Mouse (Mus musculus): ENCODE results near the gene Chil1.

Chil1 gene

DNA sequence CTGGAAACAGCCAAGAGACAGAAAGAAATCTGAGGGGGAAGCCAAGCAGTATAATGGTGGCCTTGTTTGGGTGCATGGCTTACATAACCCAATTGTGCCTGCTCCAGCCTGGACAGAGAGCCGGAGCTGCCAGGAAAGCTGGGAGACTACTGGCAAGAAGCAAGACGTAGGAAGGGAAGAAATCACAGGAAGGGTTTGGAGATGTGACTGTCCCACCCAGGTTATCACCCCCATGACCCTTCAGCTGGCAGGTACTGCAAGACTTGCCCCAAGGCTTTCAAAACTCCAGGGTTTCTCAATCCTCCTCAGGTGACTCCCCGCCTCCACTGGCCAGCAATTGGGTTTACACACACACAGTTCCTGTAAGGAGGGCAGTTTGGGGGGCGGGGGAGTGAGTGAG is at the start of gene Chil1:
Gene Chil1 (plus strand): TSS at position 152 of the 400 bp plus-strand sequence.
- DNase-seq (ENCODE audit: low spot score): no peak

- DNase-seq (ENCODE audit: low spot score): no peak
These were observed 48.7 kb upstream of the Chil1 start for GRCm38 (mm10) chr1:134133316-134133715.

- no peak for DNase-seq (ENCODE audit: low spot score)
These were observed 45.6 kb upstream of the Chil1 start for GRCm38 (mm10) chr1:134136351-134136750.

- no peak for DNase-seq (ENCODE audit: low spot score)
These were observed 43.6 kb upstream of the Chil1 start for GRCm38 (mm10) chr1:134138424-134138823.

- no peak for DNase-seq (ENCODE audit: low spot score)
These were observed 39.6 kb upstream of the Chil1 start for GRCm38 (mm10) chr1:134142363-134142794.

- DNase-seq (ENCODE audit: low spot score): no peak
These were observed 35.9 kb upstream of the Chil1 start for GRCm38 (mm10) chr1:134146066-134146465.

GRCm38 (mm10) chr1:134150076-134150475 is 31.9 kb upstream of the Chil1 start:
- DNase-seq (ENCODE audit: low spot score): no peak

DNA sequence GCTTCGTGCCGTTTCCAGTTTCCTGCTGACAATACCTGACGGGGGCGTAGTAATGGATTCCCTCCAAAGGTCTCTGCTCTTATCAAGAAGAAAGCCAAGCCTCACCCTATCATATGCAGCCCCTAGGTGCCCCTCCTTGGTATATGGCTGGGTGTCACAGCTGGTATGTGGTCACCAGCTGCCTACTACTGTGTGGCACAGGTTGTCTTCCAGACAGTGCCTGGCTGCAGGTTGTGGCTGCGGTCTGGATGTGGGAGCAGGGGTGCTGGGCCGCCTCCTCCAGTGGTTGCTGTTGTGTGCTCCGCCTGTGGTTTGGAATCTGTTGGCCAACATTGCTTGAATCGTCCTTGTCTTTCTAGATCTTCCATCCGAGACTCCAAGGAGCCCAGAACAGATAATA is 31.2 kb upstream of the Chil1 start:
- DNase-seq (ENCODE audit: low spot score): no peak

DNA sequence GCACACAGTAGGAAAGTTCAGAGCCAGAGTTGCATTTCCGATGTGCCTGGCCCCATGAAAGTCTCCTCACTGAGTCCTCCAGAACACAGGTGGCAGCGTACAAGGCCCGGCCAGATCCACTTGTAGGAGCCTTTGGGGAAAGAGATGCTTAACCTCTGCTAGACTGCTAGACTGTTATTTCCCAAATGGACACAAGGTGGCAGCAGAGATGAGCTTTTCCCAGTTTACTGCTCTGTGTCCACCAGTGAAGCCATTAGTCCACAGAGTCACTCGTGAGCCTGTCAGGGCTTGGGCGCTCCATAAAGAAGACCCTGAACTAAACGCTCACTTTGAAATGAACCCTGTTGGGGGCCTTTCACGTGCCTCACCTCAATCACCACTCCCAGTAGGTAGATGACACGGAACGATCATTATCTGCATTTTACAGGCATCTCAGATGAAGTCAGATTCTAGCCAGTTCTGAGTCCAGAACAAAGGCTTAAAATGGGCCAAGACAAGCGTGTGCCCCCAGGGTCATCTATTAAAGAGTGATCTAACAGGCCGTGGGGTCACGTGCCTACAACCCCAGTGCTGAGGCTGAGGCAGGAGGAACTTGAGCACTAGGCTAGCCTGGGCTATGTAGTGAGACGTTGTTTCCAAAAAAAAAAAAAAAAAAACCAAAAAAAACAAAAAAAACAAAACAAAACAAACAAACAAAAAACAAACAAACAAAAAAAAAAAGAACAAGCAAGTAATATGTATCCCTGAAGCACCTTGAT is 30.1 kb upstream of the Chil1 start:
- peak; percentile 96 for DNase-seq (ENCODE audit: low spot score)

GRCm38 (mm10) chr1:134152626-134153590 is 29.1 kb upstream of the Chil1 start:
- DNase-seq (ENCODE audit: low spot score): no peak

- no peak for DNase-seq (ENCODE audit: low spot score)
These were observed 27.9 kb upstream of the Chil1 start for GRCm38 (mm10) chr1:134154121-134154520.

- DNase-seq (ENCODE audit: low spot score): no peak
These were observed 27.3 kb upstream of the Chil1 start for GRCm38 (mm10) chr1:134154655-134155054.

DNA sequence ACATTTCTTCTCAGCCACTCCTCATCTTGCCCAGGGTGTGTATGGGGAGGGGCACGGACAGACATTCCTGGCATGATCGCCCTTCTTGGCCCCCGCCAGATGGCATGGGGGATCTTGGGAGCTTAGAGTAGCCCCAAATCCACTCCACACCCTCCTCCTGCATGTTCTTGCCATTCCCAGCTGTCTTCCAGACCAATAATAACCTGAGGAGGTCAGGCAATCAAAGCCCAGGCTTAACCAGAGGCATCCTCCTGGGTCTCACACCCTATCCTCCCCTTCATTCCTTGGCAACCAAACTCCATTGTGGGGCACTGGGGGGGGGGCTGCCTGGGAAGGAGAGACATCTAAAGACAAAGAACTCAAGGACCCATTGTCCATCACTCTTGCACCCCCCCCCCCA is 21.6 kb upstream of the Chil1 start:
- DNase-seq (ENCODE audit: low spot score): no peak

GRCm38 (mm10) chr1:134161399-134161798 is 20.6 kb upstream of the Chil1 start:
- DNase-seq (ENCODE audit: low spot score): no peak

GRCm38 (mm10) chr1:134162510-134163225 is 19.3 kb upstream of the Chil1 start:
- DNase-seq (ENCODE audit: low spot score): no peak

DNA sequence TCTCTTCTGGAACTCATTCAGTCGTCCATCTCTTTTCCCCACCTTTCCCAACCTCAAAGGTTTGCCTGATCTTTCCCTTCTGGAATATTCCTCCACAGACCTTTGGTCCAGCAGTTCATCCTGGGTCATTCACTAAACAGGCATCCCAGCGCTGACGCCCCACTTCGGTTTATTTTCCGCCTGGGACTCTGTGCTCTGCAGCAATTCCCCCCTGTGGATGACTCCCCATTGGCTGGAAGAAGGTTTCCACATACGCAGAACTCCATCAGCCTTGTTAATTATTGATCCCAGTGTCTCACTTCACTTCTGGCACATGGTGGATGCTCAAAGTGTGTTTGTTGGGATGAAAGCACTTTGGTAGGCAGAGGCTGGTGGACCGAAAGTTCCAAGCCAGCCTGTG is 18.5 kb upstream of the Chil1 start:
- no peak for DNase-seq (ENCODE audit: low spot score)

DNA sequence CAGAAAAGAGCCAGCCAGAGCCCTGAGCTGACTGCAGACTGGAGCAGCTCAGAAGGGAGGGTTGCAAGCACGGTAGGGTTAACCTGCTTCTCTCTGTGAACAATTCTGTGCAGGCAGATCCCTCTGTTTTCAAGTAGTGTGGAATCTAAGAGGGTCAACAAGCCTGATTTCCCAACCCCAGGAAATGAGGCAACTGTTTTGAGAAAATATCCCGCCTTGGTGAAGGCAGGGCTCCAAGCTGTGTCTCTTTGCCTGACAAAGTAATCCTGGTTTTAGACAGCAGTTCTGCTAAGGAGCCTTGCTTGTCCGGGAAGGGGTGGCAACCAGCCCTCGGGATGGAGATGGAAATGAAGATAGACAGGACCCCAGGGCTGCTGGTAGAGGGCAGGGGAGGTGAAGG is 17.5 kb upstream of the Chil1 start:
- DNase-seq (ENCODE audit: low spot score): no peak

DNA sequence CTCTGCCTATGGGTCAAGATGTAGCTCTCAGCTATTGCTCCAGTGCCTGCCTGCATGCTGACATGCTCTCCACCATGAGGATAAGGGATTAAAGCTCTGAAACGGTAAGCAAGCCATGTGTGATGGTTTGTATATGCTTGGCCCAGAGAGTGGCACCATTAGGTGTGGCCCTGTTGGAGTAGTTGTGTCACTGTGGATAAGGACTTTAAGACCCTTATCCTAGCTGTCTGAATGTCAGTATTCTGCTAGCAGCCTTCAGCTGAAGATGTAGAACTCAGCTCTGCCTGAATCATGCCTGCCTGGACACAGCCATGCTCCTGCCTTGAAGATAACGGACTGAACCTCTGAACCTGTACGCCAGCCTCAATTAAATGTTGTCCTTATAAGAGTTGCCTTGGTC is 15.4 kb upstream of the Chil1 start:
- no peak for DNase-seq (ENCODE audit: low spot score)

DNA sequence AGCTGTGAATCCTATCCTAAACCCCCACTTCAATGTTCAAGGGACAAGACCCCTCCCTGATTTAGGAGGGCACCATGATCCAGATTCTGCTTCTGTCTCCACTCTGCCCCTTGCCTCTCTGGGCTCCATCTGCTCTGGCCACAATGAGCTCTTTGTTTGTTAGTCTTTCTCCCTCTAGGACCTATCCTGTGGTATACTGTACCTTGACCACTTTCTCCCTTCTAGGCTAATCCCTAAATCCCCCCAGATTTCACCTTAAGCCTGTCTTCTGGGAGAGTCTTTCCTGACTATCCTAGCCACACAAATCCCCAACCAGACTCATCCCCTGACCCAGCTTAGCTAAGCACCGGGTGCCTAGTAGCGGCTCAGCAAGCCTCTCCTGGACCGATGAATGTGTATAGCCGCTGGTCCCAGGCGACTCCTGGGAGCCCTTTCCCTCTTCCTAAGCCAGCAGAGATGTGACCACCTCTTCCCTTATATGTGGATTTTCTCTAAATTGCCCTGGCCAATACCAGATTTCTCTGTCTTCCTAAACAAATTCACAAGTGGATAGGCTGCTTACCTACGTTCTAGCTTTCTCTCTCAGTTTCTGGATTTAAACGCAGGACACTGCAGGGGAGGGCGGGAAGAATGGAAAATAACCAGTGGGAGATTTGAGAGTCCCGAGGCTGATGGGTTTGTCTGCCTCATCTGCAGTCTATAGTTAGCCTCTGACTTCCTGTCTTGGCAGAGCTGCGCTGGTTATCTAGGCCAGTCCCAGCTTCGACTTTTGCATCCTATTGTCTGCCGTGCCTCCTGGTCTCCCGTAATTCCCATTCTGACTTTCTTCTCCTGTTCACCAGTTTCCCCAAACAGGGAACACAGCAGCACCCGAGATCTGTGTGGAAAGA is 14.3 kb upstream of the Chil1 start:
- no peak for DNase-seq (ENCODE audit: low spot score)

- DNase-seq (ENCODE audit: low spot score): no peak
These were observed 13.4 kb upstream of the Chil1 start for GRCm38 (mm10) chr1:134168567-134168966.

DNA sequence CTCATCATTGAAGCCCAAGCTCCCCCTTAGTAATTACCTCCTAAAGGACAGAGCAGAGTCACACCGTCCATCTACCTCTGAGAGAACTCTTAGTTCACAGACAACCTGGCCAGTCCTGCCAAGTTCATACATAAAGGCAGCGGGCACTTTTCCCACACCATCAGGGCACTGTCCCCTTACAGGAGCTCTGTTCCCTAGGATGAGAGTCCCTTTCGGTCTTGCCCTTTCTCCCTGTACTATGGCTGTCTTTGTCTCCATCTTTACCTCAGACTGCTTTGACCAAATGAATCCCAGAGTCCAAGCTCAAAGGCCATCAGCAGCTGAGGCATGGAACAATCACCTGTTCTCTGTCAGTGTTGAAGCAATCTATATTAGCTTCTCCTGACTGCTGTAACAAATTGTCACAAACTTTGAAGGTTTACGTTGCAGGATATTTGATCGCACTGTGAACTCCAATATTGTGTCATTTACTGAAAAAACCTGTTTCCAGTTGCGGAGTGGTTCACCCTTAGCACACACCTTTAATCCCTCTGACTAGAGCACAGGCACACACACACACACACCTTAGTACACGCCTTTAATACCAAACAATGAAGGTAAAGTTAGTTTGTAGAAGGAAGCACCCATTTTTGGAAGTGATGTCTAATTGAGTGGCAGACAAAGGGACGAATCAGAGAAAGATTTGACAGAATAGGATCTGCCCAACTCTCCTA is 12.8 kb upstream of the Chil1 start:
- no peak for DNase-seq (ENCODE audit: low spot score)

Data from embryo, embryonic 10.5 days (tissue).